Mouse (Mus musculus): ENCODE measurements around the gene Iars2.

- TF ChIP-seq POLR2A (IDR thresholded peaks at IDR 0.05; ENCODE audit: low read depth, low read length) (no peak), CTCF (IDR thresholded peaks at IDR 0.05; ENCODE audit: extremely low read depth, insufficient read depth, insufficient read length, insufficient replicate concordance) (no peak)
Measured at GRCm38 (mm10) chr1:185336535-185336934, 7.3 kb upstream of the Iars2 start.
